Mouse (Mus musculus): ENCODE results near the gene Catsper4. TPM values are rescaled to one million over a fixed set of nuclear protein-coding genes. Genes with fewer than 3 reads are reported as not detected.

Gene Catsper4
- polyA plus RNA-seq, 1 experiment from 2014 or later = 0.11 TPM

DNA sequence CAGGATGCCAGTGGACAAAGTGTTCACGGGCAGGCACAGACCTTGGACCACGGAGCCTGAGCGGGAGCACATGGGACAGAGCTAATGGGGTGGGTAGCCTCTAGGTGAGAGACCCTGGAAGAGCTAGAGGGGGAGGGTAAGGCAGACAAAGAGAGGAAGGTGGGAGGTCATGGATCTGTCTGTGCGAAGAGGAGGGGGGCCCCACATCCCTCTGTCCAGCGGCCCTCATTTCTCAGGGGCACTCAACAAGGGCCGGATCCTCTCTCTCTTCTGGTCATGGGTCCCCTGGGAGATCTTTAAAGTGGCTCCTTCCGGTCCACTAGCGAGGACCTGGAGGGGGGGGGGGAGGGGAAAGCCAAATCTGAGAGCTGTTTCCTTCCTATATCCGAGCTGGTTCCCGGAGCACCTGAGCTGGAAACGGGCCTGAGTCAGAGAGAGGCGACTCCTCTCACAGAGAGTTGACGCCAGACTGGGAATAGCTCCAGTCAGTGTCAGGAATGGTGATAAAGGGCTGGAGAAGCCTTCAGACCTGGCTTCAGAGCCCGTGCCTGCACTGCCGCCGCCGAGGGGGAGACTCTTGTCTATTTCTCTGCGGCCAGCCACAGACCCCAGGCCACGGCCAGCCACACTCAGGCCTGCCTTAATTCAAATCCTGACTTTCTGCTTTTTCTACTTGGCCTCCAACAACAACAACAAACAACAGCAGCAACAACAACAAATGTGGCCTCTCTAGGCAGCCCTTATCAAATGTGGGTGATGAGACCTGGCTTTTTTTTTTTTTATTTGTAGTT is 29.4 kb upstream of the Catsper4 start:
- peak; percentile 36; the same call in 1 of the 2 replicates for ATAC-seq (ENCODE audit: low FRiP score, low TSS enrichment)
- no peaks in the 10 kb centered on the region for H3K4me1 ChIP-seq (replicated peaks; ENCODE audit: control insufficient read depth, insufficient read depth)
- no peak overlapping the region for H3K4me3 ChIP-seq (ENCODE audit: low read depth, low read length)
- no peak overlapping the region for H3K9ac ChIP-seq (ENCODE audit: low read length)
- DNase-seq (ENCODE audit: low spot score) = no peak
- TF ChIP-seq EP300 (optimal IDR thresholded peaks at IDR 0.05) (no peak), CTCF (IDR thresholded peaks at IDR 0.05; ENCODE audit: low read depth) (no peak)
- H3K27me3 ChIP-seq (ENCODE audit: control insufficient read depth, insufficient read depth, low read length) = peaks cover 7% of the 10 kb centered on the region; the same call in 1 of the 2 replicates
- no peaks in the 10 kb centered on the region for H3K36me3 ChIP-seq (ENCODE audit: control insufficient read depth, insufficient read depth, low read length)
- no peaks in the 10 kb centered on the region for H3K9me3 ChIP-seq (ENCODE audit: control insufficient read depth, low read length)
- H3K27ac ChIP-seq (replicated peaks) = peak overlapping the region; percentile 31; the same call in 1 of the 2 replicates
- H3K4me2 ChIP-seq (replicated peaks; ENCODE audit: low read depth) = no peak overlapping the region
- 34% methylated on average over 17 of the region's 19 CpGs for WGBS

DNA sequence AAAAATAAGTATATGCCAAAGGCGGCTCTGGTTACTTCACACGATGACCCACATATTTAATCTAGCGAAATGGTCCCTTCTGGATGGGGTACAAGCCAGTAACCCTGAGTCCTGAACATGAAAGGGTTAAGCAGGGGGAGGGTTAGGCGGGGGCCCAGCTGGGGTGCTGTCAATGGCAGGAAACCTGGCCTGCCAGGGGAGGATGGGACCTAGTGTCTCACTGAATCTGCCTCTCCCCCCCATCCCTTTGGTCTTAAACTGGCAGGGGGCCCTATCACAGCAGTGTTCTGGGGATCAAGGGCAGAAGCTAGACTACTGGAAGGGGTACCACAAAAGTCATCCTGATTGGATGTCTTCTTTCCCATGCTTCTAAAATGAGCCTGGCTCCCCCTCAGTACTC is 28.7 kb upstream of the Catsper4 start:
- Histone ChIP-seq H3K4me2 (replicated peaks; ENCODE audit: low read depth) (no peak overlapping the region), H3K36me3 (ENCODE audit: control insufficient read depth, insufficient read depth, low read length) (no peaks in the 10 kb centered on the region), H3K4me3 (ENCODE audit: low read depth, low read length) (no peak overlapping the region), H3K27ac (replicated peaks) (0 out of 2 replicates have a peak overlapping the region, but pooled peaks have one; percentile 14), H3K9ac (ENCODE audit: low read length) (no peak overlapping the region), H3K9me3 (ENCODE audit: control insufficient read depth, low read length) (no peaks in the 10 kb centered on the region), H3K27me3 (ENCODE audit: control insufficient read depth, insufficient read depth, low read length) (peaks cover 7% of the 10 kb centered on the region; the same call in 1 of the 2 replicates), H3K4me1 (replicated peaks; ENCODE audit: control insufficient read depth, insufficient read depth) (0 out of 2 replicates have a peak, but pooled peaks cover 2% of the 10 kb centered on the region)
- ATAC-seq (ENCODE audit: low FRiP score, low TSS enrichment) (no peak), DNase-seq (ENCODE audit: low spot score) (no peak)
- WGBS = 45% methylated on average over 4 of the region's 4 CpGs
- no peak for TF ChIP-seq EP300 (optimal IDR thresholded peaks at IDR 0.05)
- TF ChIP-seq CTCF (IDR thresholded peaks at IDR 0.05; ENCODE audit: low read depth) = no peak

DNA sequence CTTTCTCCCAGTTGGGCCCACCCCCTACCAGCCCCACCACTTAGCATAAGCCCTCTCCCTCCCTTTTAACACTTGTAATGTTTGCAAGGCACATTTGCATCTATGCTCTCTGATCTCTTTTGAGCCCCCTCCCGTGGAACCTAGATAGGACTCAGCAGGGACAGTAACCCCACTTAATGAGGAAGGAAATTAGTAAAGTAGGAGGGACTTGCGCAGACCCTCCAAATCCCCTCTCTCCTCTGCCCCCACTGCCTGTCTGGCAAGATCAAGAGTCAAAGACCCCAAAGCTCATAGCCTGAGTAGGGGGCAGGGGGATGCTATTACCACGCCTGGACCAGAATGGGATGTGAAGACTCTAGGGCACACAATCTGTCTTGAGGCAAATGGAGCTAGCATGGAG is 27.7 kb upstream of the Catsper4 start:
- Histone ChIP-seq H3K27ac (replicated peaks) (no peak overlapping the region), H3K4me3 (ENCODE audit: low read depth, low read length) (no peak overlapping the region), H3K4me1 (replicated peaks; ENCODE audit: control insufficient read depth, insufficient read depth) (0 out of 2 replicates have a peak, but pooled peaks cover 2% of the 10 kb centered on the region), H3K27me3 (ENCODE audit: control insufficient read depth, insufficient read depth, low read length) (peaks cover 11% of the 10 kb centered on the region; the same call in 1 of the 2 replicates), H3K9ac (ENCODE audit: low read length) (no peak overlapping the region), H3K9me3 (ENCODE audit: control insufficient read depth, low read length) (no peaks in the 10 kb centered on the region), H3K36me3 (ENCODE audit: control insufficient read depth, insufficient read depth, low read length) (no peaks in the 10 kb centered on the region), H3K4me2 (replicated peaks; ENCODE audit: low read depth) (no peak overlapping the region)
- ATAC-seq (ENCODE audit: low FRiP score, low TSS enrichment) (no peak), DNase-seq (ENCODE audit: low spot score) (no peak)
- no peak for TF ChIP-seq CTCF (IDR thresholded peaks at IDR 0.05; ENCODE audit: low read depth)
- TF ChIP-seq EP300 (optimal IDR thresholded peaks at IDR 0.05) = no peak
- WGBS = 52% methylated on average over 3 of the region's 3 CpGs

DNA sequence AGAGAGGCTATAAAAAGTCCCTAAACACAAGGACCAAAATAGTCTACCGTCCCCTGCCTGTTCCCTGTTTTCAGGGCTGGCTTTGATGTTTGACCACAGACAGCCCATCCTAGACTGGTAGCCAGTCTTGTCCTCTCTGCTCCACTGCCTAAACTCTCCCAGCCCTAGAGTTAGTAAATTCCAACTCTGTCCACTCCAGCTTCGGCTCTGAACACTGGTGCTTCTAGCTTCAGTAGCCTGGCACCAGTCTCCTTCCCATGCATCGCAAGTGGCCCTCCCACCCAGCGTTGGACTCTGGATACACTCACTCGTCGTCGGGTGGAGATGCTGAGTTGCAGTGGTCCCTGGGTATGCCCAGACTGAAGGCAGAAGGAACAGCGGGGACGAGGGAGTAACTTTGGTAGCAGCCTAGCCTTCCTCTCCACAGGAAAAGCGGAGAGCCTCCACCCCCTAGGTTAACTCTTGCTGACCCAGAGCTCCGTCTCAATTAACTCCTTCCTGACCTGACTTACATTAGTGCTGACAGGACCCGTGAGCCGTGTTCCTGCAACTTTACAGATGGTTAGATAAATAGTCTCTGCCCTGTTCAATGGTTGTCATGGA is 26.6 kb upstream of the Catsper4 start, which contains the start of gene Grrp1:
TSS of gene Grrp1 (minus strand) at position 385 of the 603 bp plus-strand sequence.
- Histone ChIP-seq H3K36me3 (ENCODE audit: control insufficient read depth, insufficient read depth, low read length) (no peaks in the 10 kb centered on the region), H3K9me3 (ENCODE audit: control insufficient read depth, low read length) (no peaks in the 10 kb centered on the region), H3K4me1 (replicated peaks; ENCODE audit: control insufficient read depth, insufficient read depth) (0 out of 2 replicates have a peak, but pooled peaks cover 2% of the 10 kb centered on the region), H3K27me3 (ENCODE audit: control insufficient read depth, insufficient read depth, low read length) (peaks cover 11% of the 10 kb centered on the region; the same call in 1 of the 2 replicates), H3K4me3 (ENCODE audit: low read depth, low read length) (peak within 1 kb of the TSS; percentile 27), H3K27ac (replicated peaks) (peak within 1 kb of the TSS; percentile 40; the same call in 1 of the 2 replicates), H3K9ac (ENCODE audit: low read length) (0 out of 2 replicates have a peak within 1 kb of the TSS, but pooled peaks have one; percentile 23), H3K4me2 (replicated peaks; ENCODE audit: low read depth) (peak within 1 kb of the TSS; percentile 37)
- TF ChIP-seq CTCF (IDR thresholded peaks at IDR 0.05; ENCODE audit: low read depth) = no peak
- TF ChIP-seq EP300 (optimal IDR thresholded peaks at IDR 0.05) = no peak
- ATAC-seq (ENCODE audit: low FRiP score, low TSS enrichment) = no peak
- 3% methylated on average over 13 of the region's 13 CpGs for WGBS
- no peak for DNase-seq (ENCODE audit: low spot score)

DNA sequence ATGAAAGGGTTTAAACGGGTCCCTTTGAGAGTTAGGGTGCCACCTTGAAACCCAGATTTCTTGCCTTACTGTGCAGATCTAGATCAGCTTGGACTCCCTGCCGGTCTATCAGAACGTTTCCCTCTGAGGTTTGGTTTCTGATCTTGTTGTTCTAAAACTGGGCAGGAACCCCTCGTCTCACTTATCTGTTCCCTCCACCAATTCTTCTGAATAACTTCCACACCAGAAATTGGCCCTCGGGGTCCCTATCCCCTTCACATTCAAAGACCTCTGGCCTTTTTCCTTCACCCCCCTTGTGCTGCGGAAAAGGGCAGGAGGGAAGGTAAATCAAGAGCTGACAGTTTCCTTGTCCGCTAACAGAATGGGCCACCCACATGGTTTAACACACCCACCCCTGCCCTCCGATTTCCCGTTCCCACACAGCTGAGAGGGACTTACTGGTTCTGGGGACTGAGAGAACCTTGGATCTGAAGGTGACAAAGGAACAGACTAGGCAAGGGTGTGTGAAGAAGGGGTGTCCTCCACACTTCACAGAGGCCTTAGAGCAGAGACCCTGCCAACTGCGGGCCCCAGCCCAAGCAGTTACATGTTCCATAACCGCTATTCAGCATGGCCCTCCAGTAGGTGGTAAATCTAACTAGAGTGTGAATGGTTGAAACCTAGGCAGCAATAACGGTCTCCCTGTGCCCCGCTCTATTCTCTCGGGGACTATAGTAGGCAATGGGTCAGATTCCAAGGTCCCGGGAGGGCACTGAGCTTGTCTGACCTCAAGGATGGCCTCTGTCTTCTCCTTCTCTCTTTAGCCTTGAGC is 25.9 kb upstream of the Catsper4 start:
- no peaks in the 10 kb centered on the region for H3K9me3 ChIP-seq (ENCODE audit: control insufficient read depth, low read length)
- 0 out of 2 replicates have a peak overlapping the region, but pooled peaks have one; percentile 23 for H3K9ac ChIP-seq (ENCODE audit: low read length)
- TF ChIP-seq EP300 (optimal IDR thresholded peaks at IDR 0.05) (no peak), CTCF (IDR thresholded peaks at IDR 0.05; ENCODE audit: low read depth) (no peak)
- H3K4me3 ChIP-seq (ENCODE audit: low read depth, low read length) = peak overlapping the region; percentile 27
- no peak for ATAC-seq (ENCODE audit: low FRiP score, low TSS enrichment)
- H3K4me2 ChIP-seq (replicated peaks; ENCODE audit: low read depth) = peak overlapping the region; percentile 37
- no peak for DNase-seq (ENCODE audit: low spot score)
- H3K4me1 ChIP-seq (replicated peaks; ENCODE audit: control insufficient read depth, insufficient read depth) = 0 out of 2 replicates have a peak, but pooled peaks cover 2% of the 10 kb centered on the region
- peaks cover 11% of the 10 kb centered on the region; the same call in 1 of the 2 replicates for H3K27me3 ChIP-seq (ENCODE audit: control insufficient read depth, insufficient read depth, low read length)
- 34% methylated on average over 15 of the region's 15 CpGs for WGBS
- H3K27ac ChIP-seq (replicated peaks) = peak overlapping the region; percentile 40; the same call in 1 of the 2 replicates
- no peaks in the 10 kb centered on the region for H3K36me3 ChIP-seq (ENCODE audit: control insufficient read depth, insufficient read depth, low read length)

Data from stomach, postnatal 0 days (tissue).